19 mouse cellular contexts compared by ENCODE assay signal in genomic region chr5:134246146-134246545, GRCm38 (mm10). TPM values are rescaled to one million over a fixed set of nuclear protein-coding genes. Genes with fewer than 3 reads are reported as not detected.
DNase-seq lines count a peak whose midpoint lies in the region.
"Had no signal": no experiment of that assay in that cellular context is flagged by ENCODE, and none has a peak within 500 bp of the region (broad histone marks: within the 10 kb centered on the region; RNA-seq: fewer than 3 reads in every experiment).

No protein-coding gene starts in this region.

- intact Hi-C loops in left cerebral cortex, postnatal 14 days (cut with DNase I) = no loop called here

- no peak overlapping the region for H3K4me3 ChIP-seq in limb, embryonic 10.5 days
- H3K4me3 ChIP-seq: heart, adult 2 months; hindbrain, embryonic 15.5 days; kidney, embryonic 15.5 days; limb, embryonic 15.5 days; midbrain, embryonic 13.5 days; neural tube, embryonic 12.5 days had no signal

- 95% methylated on average over 5 of the region's 5 CpGs for WGBS in limb, embryonic 10.5 days

- peak; percentile 64 to 72 for DNase-seq in adrenal gland, adult (ENCODE audit: inconsistent age in 2 of 2, low spot score in 1 of 2)
- DNase-seq in adrenal gland, postnatal 4 days (ENCODE audit: low spot score in 2 of 2) = no peak
- DNase-seq in urinary bladder, postnatal 36 days (ENCODE audit: low spot score in 2 of 2) = peak; percentile 49 to 62
- DNase-seq in urinary bladder, adult 2 months (ENCODE audit: low spot score) = no peak
- DNase-seq in lung, postnatal 14 days = peak; percentile 66
- DNase-seq in left cerebral cortex, postnatal 14 days (ENCODE audit: low spot score in 2 of 2) = no peak
- no peak for DNase-seq in kidney, adult 9 months
- no peak for DNase-seq in limb, embryonic 10.5 days (ENCODE audit: low spot score)
- DNase-seq: cerebellum, postnatal 36 days; heart, adult 2 months; heart, postnatal 4 days; right cerebral cortex, postnatal 4 days; thymus, postnatal 4 days had no signal

- no peaks in the 10 kb centered on the region for H3K4me1 ChIP-seq in limb, embryonic 10.5 days
- H3K4me1 ChIP-seq: hindbrain, embryonic 15.5 days; kidney, embryonic 15.5 days; limb, embryonic 15.5 days; midbrain, embryonic 13.5 days; neural tube, embryonic 12.5 days had no signal

- no peak overlapping the region for H3K27ac ChIP-seq in limb, embryonic 10.5 days
- H3K27ac ChIP-seq: heart, adult 2 months; hindbrain, embryonic 15.5 days; kidney, embryonic 15.5 days; limb, embryonic 15.5 days; midbrain, embryonic 13.5 days; neural tube, embryonic 12.5 days had no signal

- no peaks in the 10 kb centered on the region for H3K9me3 ChIP-seq in limb, embryonic 10.5 days (replicated peaks)
- H3K9me3 ChIP-seq: G1E; hindbrain, embryonic 15.5 days; kidney, embryonic 15.5 days; limb, embryonic 15.5 days; midbrain, embryonic 13.5 days; neural tube, embryonic 12.5 days had no signal

- peaks cover 98% of the 10 kb centered on the region for H3K36me3 ChIP-seq in limb, embryonic 10.5 days

- H3K27me3 ChIP-seq in limb, embryonic 10.5 days (ENCODE audit: low read depth, poor library complexity, severe bottlenecking) = no peaks in the 10 kb centered on the region
- H3K27me3 ChIP-seq: hindbrain, embryonic 15.5 days; kidney, embryonic 15.5 days; limb, embryonic 15.5 days; midbrain, embryonic 13.5 days; neural tube, embryonic 12.5 days had no signal

RNA-seq across cellular contexts. Expression of gene Ncf1, which starts 16.7 kb away (rescaled TPM):
- total RNA-seq in adrenal gland, postnatal 4 days (2021) = 10 to 100 TPM in 1 of 2 experiments, 1 to 10 TPM in 1; 5.2 to 10.3 TPM
- 18.8 and 30.3 TPM in 2 replicates for polyA plus RNA-seq in urinary bladder, adult 2 months (2012; rRNA removed)
- total RNA-seq in left cerebral cortex, postnatal 14 days (2021) = 1 to 10 TPM; 6.7 to 9.2 TPM
- 1.5 and 1.7 TPM in 2 replicates for polyA plus RNA-seq in limb, embryonic 10.5 days (2016; fragmentation: Nextera tagmentation; extraction: Ambion mirVana)

Comparison
In these comparisons a context has a peak if more than half of its experiments do, and no peak if none do; other contexts are left out.
1. DNase-seq: peak in adrenal gland, adult (2 of 2), urinary bladder, postnatal 36 days (2 of 2) and lung, postnatal 14 days (single experiment); none in adrenal gland, postnatal 4 days (0 of 2), urinary bladder, adult 2 months (single experiment), left cerebral cortex, postnatal 14 days (0 of 2), kidney, adult 9 months (single experiment) and limb, embryonic 10.5 days (single experiment).